Mouse (Mus musculus) ES-E14 (cell line): ENCODE measurements around the gene Smarcc1. TPM values are rescaled to one million over a fixed set of nuclear protein-coding genes. Genes with fewer than 3 reads are reported as not detected.
"Not testable (repeated sequence)": the region's sequence is repeated elsewhere in the genome, so short reads cannot be mapped to it uniquely, and the experiment has no call there.

Experiments
- DNase-seq: peaks from one replicate; pipeline ENCODE4 v3.0.0-alpha.2; 2013; ENCODE audit warnings: low read depth, low spot score
- H3K27ac ChIP-seq: 2 replicates; pipeline ENCODE4 v1.5.1; 2012; ENCODE audit warnings: low read depth, mild to moderate bottlenecking, low read length, moderate library complexity, mixed read lengths; ENCODE audit not compliant: poor library complexity, insufficient read depth, severe bottlenecking
- H3K36me3 ChIP-seq: 2 replicates; pipeline ENCODE4 v1.6.1; 2012; ENCODE audit warnings: mild to moderate bottlenecking, low read length, moderate library complexity, mixed read lengths; ENCODE audit not compliant: control insufficient read depth, poor library complexity, insufficient read depth, severe bottlenecking
- H3K4me1 ChIP-seq, 2 experiments: fragments of 150-350 bp in 1 of 2; sonication (generic) in 1 of 2; 2 replicates each; pipeline ENCODE4 v1.6.1; 2012; ENCODE audit warnings: low read length in 2 of 2, mild to moderate bottlenecking in 1 of 2, mixed read lengths in 1 of 2; ENCODE audit not compliant: control insufficient read depth in 2 of 2, insufficient read depth in 2 of 2, poor library complexity in 1 of 2
- H3K4me3 ChIP-seq, 2 experiments: fragments of 150-350 bp in 1 of 2; sonication (generic) in 1 of 2; 2 replicates each; pipeline ENCODE4 v1.5.1; 2012; ENCODE audit warnings: low read length in 2 of 2, low read depth in 1 of 2, mild to moderate bottlenecking in 1 of 2, mixed read lengths in 1 of 2; ENCODE audit not compliant: insufficient read depth in 1 of 2, poor library complexity in 1 of 2, severe bottlenecking in 1 of 2
- H3K9ac ChIP-seq: 2 replicates; pipeline ENCODE4 v1.6.1; 2012; ENCODE audit warnings: low read depth, mild to moderate bottlenecking, low read length, mixed read lengths; ENCODE audit not compliant: poor library complexity, insufficient read depth, severe bottlenecking
- H3K9me3 ChIP-seq: fragments of 150-350 bp; sonication (generic); 2 replicates; pipeline ENCODE4 v1.6.1; 2012; ENCODE audit warnings: low read depth, mild to moderate bottlenecking, low read length; ENCODE audit not compliant: control insufficient read depth, insufficient read depth
- CHD2 ChIP-seq: IDR thresholded peaks from 2 replicates; pipeline ENCODE4 v1.6.1; 2014; ENCODE audit warnings: mild to moderate bottlenecking, low read depth, low read length, inconsistent platforms
- HCFC1 ChIP-seq: IDR thresholded peaks from 2 replicates; pipeline ENCODE4 v1.6.1; 2012; ENCODE audit warnings: low read length, inconsistent platforms, borderline replicate concordance; ENCODE audit not compliant: insufficient read depth
- MAFK ChIP-seq: IDR thresholded peaks from 2 replicates; pipeline ENCODE4 v1.6.1; 2014; ENCODE audit warnings: mild to moderate bottlenecking, low read depth, low read length, inconsistent platforms; ENCODE audit not compliant: insufficient read depth
- ZC3H11A ChIP-seq: IDR thresholded peaks from 2 replicates; pipeline ENCODE4 v1.6.1; 2012; ENCODE audit warnings: low read depth, mild to moderate bottlenecking, inconsistent platforms, low read length, borderline replicate concordance
- ZNF384 ChIP-seq: IDR thresholded peaks from 2 replicates; pipeline ENCODE4 v1.6.1; 2012; ENCODE audit warnings: low read depth, low read length, inconsistent platforms
- in situ Hi-C, 2 experiments: fragments of 600-800 bp; cut with MboI; formaldehyde crosslinking; loops; one replicate each; pipeline ENCODE4 v1.15.1; 2025; ENCODE audit warnings: low sequenced_read_pairs in 2 of 2, inconsistent platforms in 1 of 2; ENCODE audit not compliant: unreplicated experiment in 2 of 2
- total RNA-seq: library from RNA; depleted of rRNA; stranded (reverse); fragments of 300-350 nt; gene quantifications from 2 replicates; pipeline ENCODE4 v1.2.3, GENCODE M21; 2012

The Smarcc1 gene
- total RNA-seq, 1 experiment, result 64.3 TPM

DNA sequence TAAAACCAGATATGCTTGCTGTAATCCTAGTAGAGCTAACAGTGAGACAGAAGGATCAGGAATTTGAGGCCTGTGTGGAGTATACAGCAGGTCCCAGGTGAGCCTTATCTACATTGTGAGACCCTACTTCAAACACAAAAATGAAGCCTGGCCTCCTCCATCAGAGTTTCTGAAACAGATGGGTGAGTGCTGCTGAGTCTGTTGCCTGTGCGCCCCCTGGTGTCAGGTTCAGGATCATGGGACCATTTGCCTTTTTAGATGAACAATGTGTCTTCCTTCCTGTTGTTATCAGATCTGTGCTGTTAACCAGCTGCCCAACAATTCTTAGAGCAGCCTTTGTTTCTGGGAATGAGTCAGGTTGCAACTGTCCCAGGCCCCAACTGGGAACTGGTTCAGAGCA, 45.7 kb upstream of the Smarcc1 start:
- Histone ChIP-seq H3K4me3 (no peak overlapping the region), H3K4me1 (peaks cover 0 to 3% of the 10 kb centered on the region in 2 experiments; a peak in 1 of 4 replicates), H3K9ac (no peak overlapping the region), H3K36me3 (peaks cover 39% of the 10 kb centered on the region), H3K9me3 (no peaks in the 10 kb centered on the region), H3K27ac (no peak overlapping the region)
- in situ Hi-C loops, result loop anchor here in 1 of 2 experiments (10.0 kb wide), 1 partner anchor 177 kb away; no protein-coding TSS in a partner anchor
- no peak for TF ChIP-seq MAFK
- no peak for TF ChIP-seq ZC3H11A
- no peak for TF ChIP-seq HCFC1
- no peak for TF ChIP-seq ZNF384
- no peak for TF ChIP-seq CHD2
- DNase-seq, result peak; percentile 60

- H3K4me3 ChIP-seq, DNase-seq, H3K9me3 ChIP-seq, H3K9ac ChIP-seq, H3K4me1 ChIP-seq, H3K27ac ChIP-seq: not testable (repeated sequence)
- peak; percentile 89 for TF ChIP-seq ZNF384
- in situ Hi-C loops, result loop anchor here (10.0 to 25.0 kb wide), 2 partner anchors 182 to 189 kb away; partner anchors contain the start of gene Cdc25a (in 1 of the 2)
- H3K36me3 ChIP-seq, result peaks cover 44% of the 10 kb centered on the region
These were observed 41.0 kb upstream of the Smarcc1 start for GRCm38 (mm10) chr9:110076468-110076867.

- H3K36me3 ChIP-seq, result peaks cover 57% of the 10 kb centered on the region
- H3K9me3 ChIP-seq, result no peaks in the 10 kb centered on the region
- H3K9ac ChIP-seq, result no peak overlapping the region
- peak overlapping the region; percentile 11; the same call in 1 of the 2 replicates for H3K27ac ChIP-seq
- no peak for DNase-seq
- in situ Hi-C loops, result loop anchor here in 1 of 2 experiments (25.0 kb wide), 1 partner anchor 194 kb away; the partner anchor contains the start of gene Cdc25a
- no peaks in the 10 kb centered on the region; a peak in 1 of 4 replicates for H3K4me1 ChIP-seq
- TF ChIP-seq ZNF384, result no peak
- TF ChIP-seq HCFC1, result no peak
- no peak for TF ChIP-seq ZC3H11A
- no peak for TF ChIP-seq CHD2
- TF ChIP-seq MAFK, result no peak
- no peak overlapping the region for H3K4me3 ChIP-seq
These were observed 36.4 kb upstream of the Smarcc1 start for GRCm38 (mm10) chr9:110081066-110081465.

GRCm38 (mm10) chr9:110084201-110084964, 33.1 kb upstream of the Smarcc1 start:
- H3K27ac ChIP-seq, result no peak overlapping the region
- in situ Hi-C loops, result loop anchor here in 1 of 2 experiments (25.0 kb wide), 1 partner anchor 197 kb away; the partner anchor contains the start of gene Cdc25a
- no peak overlapping the region for H3K9ac ChIP-seq
- no peak for DNase-seq
- H3K4me1 ChIP-seq, result no peaks in the 10 kb centered on the region; a peak in 1 of 4 replicates
- H3K4me3 ChIP-seq, result no peak overlapping the region
- no peaks in the 10 kb centered on the region for H3K9me3 ChIP-seq
- H3K36me3 ChIP-seq, result peaks cover 73% of the 10 kb centered on the region
- no peak for TF ChIP-seq HCFC1
- TF ChIP-seq ZC3H11A, result no peak
- no peak for TF ChIP-seq CHD2
- TF ChIP-seq MAFK, result no peak
- no peak for TF ChIP-seq ZNF384
